Mouse (Mus musculus): Measurements from ENCODE around the gene Zfhx3.

DNA sequence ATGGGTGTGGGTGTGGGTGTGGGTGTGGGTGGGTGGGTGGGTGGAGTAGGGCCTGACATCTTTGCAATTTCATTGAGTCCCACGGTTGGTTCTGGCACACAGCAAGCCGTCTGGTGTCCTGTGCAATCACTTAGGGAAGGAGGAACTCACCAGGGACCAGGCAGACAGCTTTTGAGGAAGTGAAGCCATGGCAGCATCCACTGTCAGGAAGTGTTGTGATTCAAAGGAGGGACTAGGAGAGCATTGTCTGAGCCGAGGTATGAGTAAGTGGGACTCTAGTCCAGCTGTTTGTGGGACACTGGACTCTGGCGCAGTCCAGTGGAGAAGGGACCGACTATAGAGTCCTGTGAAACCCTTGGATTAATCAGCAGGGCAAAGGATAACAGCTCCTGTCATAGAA is 838.7 kb downstream of the Zfhx3 start:
- TF ChIP-seq CTCF (conservative IDR thresholded peaks at IDR 0.05; ENCODE audit: insufficient read depth, insufficient read length, low read depth, low read length) (no peak), POLR2A (IDR thresholded peaks at IDR 0.05; ENCODE audit: low read depth, low read length) (no peak)

Data from kidney, adult 2 months (tissue).